Mouse (Mus musculus) hindbrain, embryonic 11.5 days (tissue): Measurements from ENCODE around the gene Dbn1. TPM values are rescaled to one million over a fixed set of nuclear protein-coding genes. Genes with fewer than 3 reads are reported as not detected.

ENCODE experiments used
- ATAC-seq: fragments of 200-750 bp; cut with Nextera tagmentation; 2 replicates; pipeline ENCODE4 v1.8.0; 2017; ENCODE audit warnings: mild to moderate bottlenecking, moderate TSS enrichment, moderate library complexity; ENCODE audit not compliant: low FRiP score
- DNase-seq: peaks from one replicate; pipeline ENCODE4 v3.0.0-alpha.2; 2015; ENCODE audit warnings: low spot score
- H3K27ac ChIP-seq: fragments of 300-500 bp; sonication (generic); 2 replicates; pipeline ENCODE4 v1.5.1; 2014; ENCODE audit warnings: mild to moderate bottlenecking, low read depth, low read length
- H3K27me3 ChIP-seq: fragments of 300-500 bp; sonication (generic); 2 replicates; pipeline ENCODE4 v1.6.1; 2014; ENCODE audit warnings: mild to moderate bottlenecking, low read length, moderate library complexity, mixed read lengths; ENCODE audit not compliant: control insufficient read depth, insufficient read depth
- H3K36me3 ChIP-seq: fragments of 300-500 bp; sonication (generic); 2 replicates; pipeline ENCODE4 v1.6.1; 2014; ENCODE audit warnings: mild to moderate bottlenecking, low read length, moderate library complexity, mixed read lengths; ENCODE audit not compliant: control insufficient read depth, insufficient read depth
- H3K4me1 ChIP-seq: fragments of 300-500 bp; sonication (generic); replicated peaks from 2 replicates; pipeline ENCODE4 v1.6.1; 2014; ENCODE audit warnings: low read length, mixed read lengths; ENCODE audit not compliant: control insufficient read depth, insufficient read depth
- H3K4me2 ChIP-seq: fragments of 300-500 bp; sonication (generic); replicated peaks from 2 replicates; pipeline ENCODE4 v1.6.1; 2014; ENCODE audit warnings: mild to moderate bottlenecking, low read depth, low read length
- H3K4me3 ChIP-seq: fragments of 300-500 bp; sonication (generic); 2 replicates; pipeline ENCODE4 v1.5.1; 2014; ENCODE audit warnings: low read depth, low read length
- H3K9ac ChIP-seq: fragments of 300-500 bp; sonication (generic); 2 replicates; pipeline ENCODE4 v1.6.1; 2014; ENCODE audit warnings: low read depth, low read length
- H3K9me3 ChIP-seq: fragments of 300-500 bp; sonication (generic); 2 replicates; pipeline ENCODE4 v1.6.1; 2016; ENCODE audit warnings: low read length; ENCODE audit not compliant: control insufficient read depth
- WGBS: fragments of 180-500 bp; shearing (Covaris S2); extraction: QIAGEN DNeasy Blood & Tissue Kit; methylation state at CpG from one replicate; pipeline ENCODE4 v1.1.7; 2014; 5-methylcytosine and 5-hydroxymethylcytosine counted together
- polyA plus RNA-seq: library from polyadenylated mRNA; unstranded; fragments of >200 nt; fragmentation: Nextera tagmentation; extraction: Ambion mirVana; gene quantifications from 2 replicates; pipeline ENCODE4 v1.2.1, GENCODE M21; 2014

The Dbn1 gene
- polyA plus RNA-seq, 1 experiment from 2014 or later, result 277 TPM

- Histone ChIP-seq H3K9me3 (no peaks in the 10 kb centered on the region), H3K27me3 (no peaks in the 10 kb centered on the region), H3K9ac (no peak overlapping the region), H3K36me3 (peaks cover 13% of the 10 kb centered on the region), H3K4me3 (no peak overlapping the region), H3K4me2 (no peak overlapping the region), H3K27ac (no peak overlapping the region), H3K4me1 (no peaks in the 10 kb centered on the region)
- DNase-seq (no peak), ATAC-seq (no peak)
- WGBS, result 85% methylated on average over 5 of the region's 5 CpGs
These were observed 16.5 kb upstream of the Dbn1 start for GRCm38 (mm10) chr13:55504390-55504789.

- Histone ChIP-seq H3K36me3 (peaks cover 11% of the 10 kb centered on the region), H3K9me3 (no peaks in the 10 kb centered on the region), H3K4me1 (0 out of 2 replicates have a peak, but pooled peaks cover 2% of the 10 kb centered on the region), H3K27ac (no peak overlapping the region), H3K4me3 (no peak overlapping the region), H3K9ac (no peak overlapping the region), H3K4me2 (no peak overlapping the region), H3K27me3 (no peaks in the 10 kb centered on the region)
- ATAC-seq (no peak), DNase-seq (no peak)
- WGBS, result 92% methylated on average over 8 of the region's 8 CpGs
These were observed 14.5 kb upstream of the Dbn1 start for GRCm38 (mm10) chr13:55502405-55502804.

DNA sequence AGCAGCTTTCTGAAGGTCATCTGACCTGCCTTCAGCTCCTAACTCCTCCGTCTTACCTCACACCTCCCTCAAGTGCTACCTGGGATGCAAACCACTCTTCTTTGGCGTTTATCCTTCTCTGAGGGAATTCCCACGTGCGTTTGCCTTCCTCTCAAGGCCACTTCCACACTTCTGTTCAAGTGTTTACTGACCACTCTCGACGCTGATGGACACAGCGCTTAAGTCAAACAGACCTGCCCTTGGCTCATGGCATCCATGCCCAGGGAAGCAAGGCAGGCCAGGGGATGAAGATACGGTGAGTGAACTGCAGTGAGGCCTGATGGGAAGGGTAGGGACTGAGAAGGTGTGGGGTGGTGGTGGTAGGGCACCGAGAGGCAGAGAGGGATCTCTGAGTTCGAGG lies 12.7 kb upstream of the Dbn1 start:
- H3K9ac ChIP-seq, result no peak overlapping the region
- DNase-seq (no peak), ATAC-seq (no peak)
- no peak overlapping the region for H3K4me2 ChIP-seq
- H3K9me3 ChIP-seq, result no peaks in the 10 kb centered on the region
- H3K27me3 ChIP-seq, result no peaks in the 10 kb centered on the region
- peaks cover 8% of the 10 kb centered on the region; the same call in 1 of the 2 replicates for H3K4me1 ChIP-seq
- H3K4me3 ChIP-seq, result no peak overlapping the region
- WGBS, result 83% methylated on average over 10 of the region's 10 CpGs
- peaks cover 7% of the 10 kb centered on the region; the same call in 1 of the 2 replicates for H3K36me3 ChIP-seq
- no peak overlapping the region for H3K27ac ChIP-seq

- H3K27me3 ChIP-seq, result no peaks in the 10 kb centered on the region
- H3K4me3 ChIP-seq, result no peak overlapping the region
- no peak overlapping the region for H3K27ac ChIP-seq
- H3K4me2 ChIP-seq, result no peak overlapping the region
- no peaks in the 10 kb centered on the region for H3K9me3 ChIP-seq
- H3K36me3 ChIP-seq, result 0 out of 2 replicates have a peak, but pooled peaks cover 5% of the 10 kb centered on the region
- ATAC-seq (no peak), DNase-seq (no peak)
- WGBS, result 55% methylated on average over 11 of the region's 11 CpGs
- H3K9ac ChIP-seq, result no peak overlapping the region
- H3K4me1 ChIP-seq, result peaks cover 9% of the 10 kb centered on the region; the same call in 1 of the 2 replicates
These were observed 11.0 kb upstream of the Dbn1 start for GRCm38 (mm10) chr13:55498906-55499305.

DNA sequence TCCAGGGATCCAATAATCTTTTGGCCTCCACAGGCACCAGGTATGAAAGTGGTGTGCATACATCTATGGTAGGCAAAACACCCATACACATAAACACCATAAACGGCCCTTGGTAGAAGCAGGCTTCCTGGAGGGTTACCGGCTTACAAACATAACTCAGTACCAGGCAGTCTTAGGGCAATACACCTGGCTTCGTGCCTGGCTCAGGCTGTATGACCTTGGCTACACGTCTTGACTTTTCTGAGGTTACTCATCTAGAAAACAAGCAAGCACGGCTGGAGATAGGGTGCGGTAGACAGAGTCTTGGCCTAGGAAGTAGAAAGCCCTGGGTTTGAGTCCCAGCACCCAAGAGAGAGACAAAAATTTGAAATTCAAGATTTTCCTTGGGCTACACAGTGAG lies 8.8 kb upstream of the Dbn1 start:
- 83% methylated on average over 6 of the region's 6 CpGs for WGBS
- no peak for ATAC-seq
- no peak overlapping the region for H3K27ac ChIP-seq

DNA sequence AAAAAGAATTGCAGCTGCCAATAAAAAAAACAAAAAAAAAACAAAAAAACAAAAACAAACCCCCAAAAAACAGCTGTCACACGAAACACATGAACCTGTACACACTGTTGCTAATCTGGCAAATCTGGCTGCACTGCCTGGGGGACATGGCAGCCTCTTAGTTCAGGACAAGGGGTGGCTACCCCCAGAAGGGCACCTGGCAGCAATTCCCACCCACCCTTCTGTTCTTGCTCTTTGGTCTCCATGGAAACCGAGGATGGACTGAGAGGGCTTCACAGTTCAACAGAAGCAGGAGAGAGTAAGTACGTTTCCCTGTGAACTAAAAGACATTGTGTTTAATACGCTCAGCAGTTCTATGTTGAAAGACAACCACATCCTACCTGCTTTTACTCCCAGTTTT lies 7.8 kb upstream of the Dbn1 start:
- Histone ChIP-seq H3K27ac (no peak overlapping the region), H3K27me3 (no peaks in the 10 kb centered on the region), H3K4me3 (no peak overlapping the region), H3K36me3 (no peaks in the 10 kb centered on the region), H3K9me3 (no peaks in the 10 kb centered on the region), H3K9ac (no peak overlapping the region), H3K4me1 (peaks cover 9% of the 10 kb centered on the region; the same call in 1 of the 2 replicates), H3K4me2 (no peak overlapping the region)
- WGBS, result 24% methylated on average over 4 of the region's 4 CpGs
- DNase-seq (no peak), ATAC-seq (no peak)

More for the DNA sequence above, 8.8 kb upstream of the Dbn1 start:
- no peaks in the 10 kb centered on the region for H3K27me3 ChIP-seq
- H3K9ac ChIP-seq, result no peak overlapping the region
- H3K4me2 ChIP-seq, result no peak overlapping the region
- no peak overlapping the region for H3K4me3 ChIP-seq
- H3K9me3 ChIP-seq, result no peaks in the 10 kb centered on the region
- H3K36me3 ChIP-seq, result no peaks in the 10 kb centered on the region
- H3K4me1 ChIP-seq, result peaks cover 9% of the 10 kb centered on the region; the same call in 1 of the 2 replicates
- DNase-seq, result no peak

GRCm38 (mm10) chr13:55494883-55495621 lies 7.1 kb upstream of the Dbn1 start:
- ATAC-seq (no peak), DNase-seq (no peak)
- Histone ChIP-seq H3K4me3 (no peak overlapping the region), H3K4me1 (peaks cover 9% of the 10 kb centered on the region; the same call in 1 of the 2 replicates), H3K27me3 (no peaks in the 10 kb centered on the region), H3K36me3 (no peaks in the 10 kb centered on the region), H3K27ac (no peak overlapping the region), H3K4me2 (no peak overlapping the region), H3K9ac (no peak overlapping the region), H3K9me3 (no peaks in the 10 kb centered on the region)
- 28% methylated on average over 18 of the region's 18 CpGs for WGBS

DNA sequence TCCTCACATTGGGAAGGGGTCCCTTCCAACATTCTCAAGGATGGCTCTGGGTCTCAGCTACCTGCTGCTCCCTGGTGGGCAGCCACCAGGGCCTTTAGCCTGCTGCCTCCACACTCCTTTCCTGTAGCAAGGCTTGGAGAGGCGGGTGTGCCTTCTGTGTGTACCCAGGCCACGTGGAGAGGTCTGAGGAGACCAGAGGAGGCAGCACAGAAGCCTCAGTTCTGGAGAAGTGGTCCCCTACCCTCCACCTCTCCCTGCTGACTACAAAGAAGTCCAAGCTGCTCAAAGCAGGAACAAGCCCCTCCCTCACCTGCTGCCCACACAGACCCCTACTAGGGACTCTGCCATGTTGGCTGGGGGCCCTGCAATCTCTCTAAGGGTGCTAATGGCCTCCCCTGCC lies 6.3 kb upstream of the Dbn1 start:
- Histone ChIP-seq H3K9ac (no peak overlapping the region), H3K27ac (no peak overlapping the region)
- ATAC-seq, result no peak

More for the DNA sequence above, 6.3 kb upstream of the Dbn1 start:
- Histone ChIP-seq H3K4me1 (peaks cover 9% of the 10 kb centered on the region; the same call in 1 of the 2 replicates), H3K4me2 (no peak overlapping the region), H3K36me3 (no peaks in the 10 kb centered on the region), H3K27me3 (no peaks in the 10 kb centered on the region), H3K4me3 (no peak overlapping the region), H3K9me3 (no peaks in the 10 kb centered on the region)
- WGBS, result 36% methylated on average over 2 of the region's 2 CpGs
- no peak for DNase-seq
